Mouse (Mus musculus) heart, postnatal 0 days (tissue): ENCODE data around the gene Car10. TPM values are rescaled to one million over a fixed set of nuclear protein-coding genes. Genes with fewer than 3 reads are reported as not detected.

Experiments
- ATAC-seq: fragments of 200-750 bp; cut with Nextera tagmentation; 2 replicates; pipeline ENCODE4 v1.8.0; 2017; ENCODE audit warnings: low read depth, moderate number of reproducible peaks, moderate library complexity; ENCODE audit not compliant: insufficient read depth
- DNase-seq: peaks from one replicate; pipeline ENCODE4 v3.0.0-alpha.2; 2016; ENCODE audit warnings: low spot score
- H3K27ac ChIP-seq: fragments of 300-500 bp; sonication (generic); 2 replicates; pipeline ENCODE4 v1.5.1; 2014; ENCODE audit warnings: low read depth, mild to moderate bottlenecking
- H3K27me3 ChIP-seq: fragments of 300-500 bp; sonication (generic); 2 replicates; pipeline ENCODE4 v1.6.1; 2014; ENCODE audit warnings: low read length, mixed read lengths; ENCODE audit not compliant: control insufficient read depth, insufficient read depth
- H3K36me3 ChIP-seq: fragments of 300-500 bp; sonication (generic); replicated peaks from 2 replicates; pipeline ENCODE4 v1.6.1; 2014; ENCODE audit warnings: low read length, mixed read lengths; ENCODE audit not compliant: control insufficient read depth, insufficient read depth
- H3K4me1 ChIP-seq: fragments of 300-500 bp; sonication (generic); 2 replicates; pipeline ENCODE4 v1.6.1; 2014; ENCODE audit warnings: antibody characterized with exemption; ENCODE audit not compliant: control insufficient read depth, insufficient read depth
- H3K4me2 ChIP-seq: fragments of 300-500 bp; sonication (generic); 2 replicates; pipeline ENCODE4 v1.6.1; 2014; ENCODE audit warnings: low read depth, mild to moderate bottlenecking, low read length, moderate library complexity
- H3K4me3 ChIP-seq: fragments of 300-500 bp; sonication (generic); 2 replicates; pipeline ENCODE4 v1.5.1; 2014; ENCODE audit warnings: low read depth, low read length
- H3K9ac ChIP-seq: fragments of 300-500 bp; sonication (generic); replicated peaks from 2 replicates; pipeline ENCODE4 v1.6.1; 2014; ENCODE audit warnings: low read depth, low read length, mixed read lengths
- H3K9me3 ChIP-seq: fragments of 300-500 bp; sonication (generic); replicated peaks from 2 replicates; pipeline ENCODE4 v1.6.1; 2016; ENCODE audit warnings: low read length; ENCODE audit not compliant: control insufficient read depth
- CTCF ChIP-seq: IDR thresholded peaks from 2 replicates; pipeline ENCODE4 v1.5.1; 2016; ENCODE audit warnings: antibody characterized with exemption, control low read depth, low read depth
- EP300 ChIP-seq: IDR thresholded peaks from 2 replicates; pipeline ENCODE4 v1.6.1; 2016; ENCODE audit warnings: antibody characterized with exemption, low read depth
- WGBS: fragments of 180-500 bp; shearing (Covaris S2); extraction: QIAGEN DNeasy Blood & Tissue Kit; methylation state at CpG from one replicate; pipeline ENCODE4 v1.1.7; 2014; 5-methylcytosine and 5-hydroxymethylcytosine counted together
- polyA plus RNA-seq: library from polyadenylated mRNA; unstranded; fragments of >200 nt; fragmentation: Nextera tagmentation; extraction: Ambion mirVana; gene quantifications from 2 replicates; pipeline ENCODE4 v1.2.1, GENCODE M21; 2015
- total RNA-seq: library from RNA; depleted of rRNA; stranded (reverse); fragments of >200 nt; gene quantifications from 2 replicates; pipeline ENCODE4 v1.2.3, GENCODE M21; 2014; ENCODE audit warnings: low replicate concordance

The Car10 gene
- total and polyA plus RNA-seq, 2 experiments from 2014 or later: not detected

DNA sequence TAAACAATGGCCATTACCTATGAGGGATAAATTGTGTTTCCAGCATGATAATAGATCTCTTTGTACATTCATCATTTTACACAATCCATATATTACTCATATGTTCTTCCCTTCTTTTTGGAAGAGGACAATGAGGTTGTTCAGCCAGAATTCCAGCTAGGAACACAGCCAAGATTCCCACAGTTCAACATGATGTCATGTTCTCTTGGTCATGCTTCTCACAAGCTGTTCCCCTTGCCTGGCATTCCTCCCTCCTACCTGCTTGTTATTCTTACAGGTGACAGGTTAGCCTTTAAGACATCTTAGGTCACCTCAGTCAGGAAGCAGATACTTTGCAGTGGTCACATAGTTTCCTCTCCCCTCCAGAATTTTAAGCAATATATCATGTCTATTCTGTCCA is 119.6 kb downstream of the Car10 start:
- TF ChIP-seq EP300 (no peak), CTCF (no peak)
- Histone ChIP-seq H3K36me3 (no peaks in the 10 kb centered on the region), H3K4me1 (no peaks in the 10 kb centered on the region), H3K9ac (no peak overlapping the region), H3K4me3 (no peak overlapping the region), H3K27ac (no peak overlapping the region), H3K9me3 (no peaks in the 10 kb centered on the region), H3K27me3 (no peaks in the 10 kb centered on the region), H3K4me2 (no peak overlapping the region)
- DNase-seq: no peak
- no peak for ATAC-seq

DNA sequence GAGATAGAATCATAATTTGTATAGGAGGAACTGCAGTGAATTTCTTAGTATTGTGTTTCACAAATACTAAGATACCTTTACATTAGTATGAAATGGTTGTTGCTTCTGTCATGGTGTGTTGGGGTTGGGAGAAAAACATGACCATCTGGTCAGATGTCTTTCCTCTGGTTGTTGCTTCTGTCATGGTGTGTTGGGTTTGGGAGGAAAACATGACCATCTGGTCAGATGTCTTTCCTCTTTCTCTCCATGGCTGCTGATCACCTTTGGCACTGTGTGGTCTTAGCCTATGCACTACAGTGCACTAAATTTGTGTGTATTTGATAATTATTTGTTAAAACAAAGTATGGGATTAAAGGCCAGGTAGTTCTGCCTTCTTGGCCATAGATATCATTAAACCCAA is 132.2 kb downstream of the Car10 start:
- Histone ChIP-seq H3K36me3 (no peaks in the 10 kb centered on the region), H3K27ac (no peak overlapping the region), H3K4me3 (no peak overlapping the region), H3K9ac (no peak overlapping the region), H3K27me3 (no peaks in the 10 kb centered on the region), H3K4me2 (no peak overlapping the region), H3K9me3 (no peaks in the 10 kb centered on the region), H3K4me1 (no peaks in the 10 kb centered on the region)
- DNase-seq (no peak), ATAC-seq (no peak)
- TF ChIP-seq CTCF (no peak), EP300 (no peak)

DNA sequence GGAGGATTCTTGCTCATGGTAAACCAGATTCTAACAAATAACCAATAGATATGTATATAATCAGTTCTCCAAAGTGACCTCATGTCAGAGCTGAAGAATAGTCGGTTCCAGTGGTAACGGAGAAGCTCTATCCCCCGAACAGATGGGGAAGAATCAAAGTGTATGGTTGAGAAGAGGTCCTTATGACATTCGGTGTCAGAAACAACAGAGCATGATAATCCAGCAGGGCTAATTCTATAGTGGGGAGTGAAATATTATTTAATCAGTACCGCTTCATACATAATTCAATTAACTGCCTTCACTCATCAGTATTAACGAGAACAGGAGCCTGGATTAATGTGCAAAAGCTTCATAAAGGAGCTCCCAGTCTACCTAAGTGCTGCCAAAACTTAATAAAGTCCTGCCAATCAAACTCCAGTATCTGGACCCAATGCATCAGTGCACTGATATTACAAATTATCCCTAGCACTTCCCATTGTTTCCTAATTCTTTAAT is 152.0 kb downstream of the Car10 start:
- 74% methylated on average over 6 of the region's 6 CpGs for WGBS
- TF ChIP-seq EP300 (no peak), CTCF (no peak)
- Histone ChIP-seq H3K9ac (no peak overlapping the region), H3K27ac (no peak overlapping the region), H3K27me3 (no peaks in the 10 kb centered on the region), H3K4me2 (no peak overlapping the region), H3K4me3 (no peak overlapping the region), H3K9me3 (no peaks in the 10 kb centered on the region), H3K4me1 (no peaks in the 10 kb centered on the region), H3K36me3 (no peaks in the 10 kb centered on the region)
- ATAC-seq (no peak), DNase-seq (no peak)

DNA sequence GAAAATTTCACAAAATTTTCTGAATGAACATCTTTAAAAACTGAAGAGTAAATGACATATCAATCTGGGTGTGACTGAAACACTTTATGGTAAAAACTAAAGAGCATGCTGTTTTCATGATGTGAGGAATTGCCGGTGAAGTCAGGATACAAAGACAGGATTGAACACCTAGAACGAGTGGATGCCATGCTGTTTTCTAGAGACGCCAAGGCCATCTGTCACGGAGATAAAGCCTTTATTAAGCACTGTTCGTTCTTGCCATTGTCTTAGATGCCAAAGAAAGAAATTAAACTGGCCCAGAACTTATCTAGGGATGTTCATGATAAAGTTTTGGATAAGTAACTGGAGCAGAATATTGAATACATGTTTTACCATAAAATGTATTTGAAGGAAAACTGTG is 153.9 kb downstream of the Car10 start:
- no peak for TF ChIP-seq EP300
- no peak for TF ChIP-seq CTCF
- no peak overlapping the region for H3K27ac ChIP-seq
- no peak overlapping the region for H3K4me3 ChIP-seq
- H3K4me2 ChIP-seq: no peak overlapping the region
- H3K9ac ChIP-seq: no peak overlapping the region
- WGBS: 57% methylated on average over 5 of the region's 5 CpGs
- H3K27me3 ChIP-seq: no peaks in the 10 kb centered on the region
- no peaks in the 10 kb centered on the region for H3K36me3 ChIP-seq
- ATAC-seq (no peak), DNase-seq (no peak)
- H3K4me1 ChIP-seq: no peaks in the 10 kb centered on the region
- no peaks in the 10 kb centered on the region for H3K9me3 ChIP-seq

DNA sequence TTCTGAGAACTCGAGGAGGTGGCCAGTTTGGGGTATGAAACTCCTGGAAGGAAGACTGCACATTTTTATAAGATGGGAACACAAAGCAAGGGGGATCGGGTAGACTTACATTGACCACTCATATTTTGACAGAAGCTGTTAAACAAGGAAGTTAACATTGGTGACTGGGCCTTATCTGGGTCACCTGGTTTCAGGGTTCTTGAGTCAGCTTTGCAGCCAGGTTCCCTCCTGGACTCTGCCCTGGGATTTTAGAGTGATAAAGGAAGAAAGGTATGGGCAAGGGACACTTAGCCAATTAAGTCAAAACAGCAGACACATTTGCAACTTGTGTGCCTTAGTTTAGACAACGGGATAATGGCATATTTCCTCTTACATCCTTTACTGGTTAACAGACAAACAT is 166.2 kb downstream of the Car10 start:
- H3K4me3 ChIP-seq: no peak overlapping the region
- H3K27me3 ChIP-seq: no peaks in the 10 kb centered on the region
- ATAC-seq: no peak
- H3K4me2 ChIP-seq: no peak overlapping the region
- TF ChIP-seq CTCF (no peak), EP300 (no peak)
- H3K36me3 ChIP-seq: no peaks in the 10 kb centered on the region
- no peak overlapping the region for H3K27ac ChIP-seq
- H3K9me3 ChIP-seq: no peaks in the 10 kb centered on the region
- no peaks in the 10 kb centered on the region for H3K4me1 ChIP-seq
- 47% methylated on average over 3 of the region's 3 CpGs for WGBS
- DNase-seq: no peak
- no peak overlapping the region for H3K9ac ChIP-seq

DNA sequence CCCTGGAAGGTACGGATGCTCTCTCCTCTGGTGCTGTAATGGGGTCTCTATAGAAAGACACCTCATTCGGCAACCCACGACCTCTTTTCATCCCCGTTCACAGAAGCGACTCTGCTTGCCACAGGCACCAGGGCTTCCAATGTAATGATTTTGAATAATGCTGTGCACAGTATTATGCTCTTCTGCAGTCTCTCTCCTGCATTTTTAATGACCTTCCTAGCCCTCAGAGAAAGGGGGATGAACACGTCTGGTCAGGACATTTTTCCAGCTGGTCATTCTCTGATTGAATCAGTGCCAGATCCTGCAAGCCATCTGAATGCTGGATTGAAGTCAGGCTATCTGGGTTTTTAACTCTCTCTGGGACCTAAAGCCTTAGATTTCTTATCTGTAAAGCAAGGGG is 174.2 kb downstream of the Car10 start:
- TF ChIP-seq EP300 (no peak), CTCF (no peak)
- no peak for ATAC-seq
- no peak for DNase-seq
- no peak overlapping the region for H3K27ac ChIP-seq
- no peaks in the 10 kb centered on the region for H3K36me3 ChIP-seq
- H3K27me3 ChIP-seq: no peaks in the 10 kb centered on the region
- no peak overlapping the region for H3K4me3 ChIP-seq
- no peaks in the 10 kb centered on the region for H3K9me3 ChIP-seq
- no peaks in the 10 kb centered on the region for H3K4me1 ChIP-seq
- H3K9ac ChIP-seq: no peak overlapping the region
- WGBS: 61% methylated on average over 6 of the region's 6 CpGs
- no peak overlapping the region for H3K4me2 ChIP-seq
